Mouse (Mus musculus): ENCODE results near the gene Cbs.

DNA sequence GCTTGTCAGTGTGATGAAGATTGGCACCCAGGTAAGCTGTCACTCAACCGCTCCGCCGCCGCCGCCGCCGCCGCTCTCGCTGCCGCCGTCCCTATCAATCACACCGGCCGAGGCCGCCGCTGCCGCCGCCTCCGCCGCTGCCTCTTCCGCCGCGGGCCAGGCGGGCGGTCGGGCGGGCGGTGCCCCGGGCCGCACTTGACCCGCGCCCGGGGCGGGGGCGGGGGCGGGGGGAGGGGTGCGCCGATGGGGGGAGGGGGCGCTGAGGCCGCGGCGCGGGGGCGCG, 72.2 kb downstream of the Cbs start:
- no peak for TF ChIP-seq CTCF (IDR thresholded peaks at IDR 0.05; ENCODE audit: borderline replicate concordance, extremely low read depth, insufficient read depth, insufficient read length)
- TF ChIP-seq POLR2A (IDR thresholded peaks at IDR 0.05; ENCODE audit: borderline replicate concordance, extremely low read depth, insufficient read depth, insufficient read length, poor library complexity, severe bottlenecking): peak; percentile 64

All from brain, embryonic 14.5 days (tissue).